Mouse (Mus musculus): ENCODE results near the gene Ugt1a6b.
"Not testable (repeated sequence)": the region's sequence is repeated elsewhere in the genome, so short reads cannot be mapped to it uniquely, and the experiment has no call there.

Ugt1a6b gene

GRCm38 (mm10) chr1:88224029-88224776 lies 121.2 kb downstream of the Ugt1a6b start:
- DNase-seq (ENCODE audit: low spot score) = peak; percentile 56

GRCm38 (mm10) chr1:88225301-88225700 lies 122.2 kb downstream of the Ugt1a6b start:
- not testable (repeated sequence) for DNase-seq (ENCODE audit: low spot score)

- no peak for DNase-seq (ENCODE audit: low spot score)
Observed at GRCm38 (mm10) chr1:88225741-88226140, 122.7 kb downstream of the Ugt1a6b start.

- DNase-seq (ENCODE audit: low spot score) = no peak
Observed at GRCm38 (mm10) chr1:88226670-88227379, 123.8 kb downstream of the Ugt1a6b start, which contains the start of gene Mroh2a. Mroh2a (plus strand) TSS chr1:88226986.

GRCm38 (mm10) chr1:88227482-88227881 lies 124.4 kb downstream of the Ugt1a6b start:
- no peak for DNase-seq (ENCODE audit: low spot score)

- DNase-seq (ENCODE audit: low spot score) = peak; percentile 21
Observed at GRCm38 (mm10) chr1:88228121-88228520, 125.1 kb downstream of the Ugt1a6b start.

GRCm38 (mm10) chr1:88229566-88229965 lies 126.5 kb downstream of the Ugt1a6b start:
- no peak for DNase-seq (ENCODE audit: low spot score)

GRCm38 (mm10) chr1:88229986-88230385 lies 126.9 kb downstream of the Ugt1a6b start:
- DNase-seq (ENCODE audit: low spot score) = peak; percentile 6

GRCm38 (mm10) chr1:88230421-88230820 lies 127.4 kb downstream of the Ugt1a6b start:
- peak; percentile 8 for DNase-seq (ENCODE audit: low spot score)

GRCm38 (mm10) chr1:88230981-88231802 lies 128.1 kb downstream of the Ugt1a6b start:
- peak; percentile 5 for DNase-seq (ENCODE audit: low spot score)

- DNase-seq (ENCODE audit: low spot score) = peak; percentile 10
Observed at GRCm38 (mm10) chr1:88231803-88232499, 128.9 kb downstream of the Ugt1a6b start.

GRCm38 (mm10) chr1:88232664-88233380 lies 129.8 kb downstream of the Ugt1a6b start:
- DNase-seq (ENCODE audit: low spot score) = peak; percentile 3

GRCm38 (mm10) chr1:88233421-88234247 lies 130.6 kb downstream of the Ugt1a6b start:
- DNase-seq (ENCODE audit: low spot score) = peak; percentile 25

GRCm38 (mm10) chr1:88234248-88234610 lies 131.2 kb downstream of the Ugt1a6b start:
- DNase-seq (ENCODE audit: low spot score) = peak; percentile 2

GRCm38 (mm10) chr1:88234646-88235045 lies 131.6 kb downstream of the Ugt1a6b start:
- DNase-seq (ENCODE audit: low spot score) = peak; percentile 17

- no peak for DNase-seq (ENCODE audit: low spot score)
Observed at GRCm38 (mm10) chr1:88235046-88235893, 132.2 kb downstream of the Ugt1a6b start.

GRCm38 (mm10) chr1:88235894-88236415 lies 132.9 kb downstream of the Ugt1a6b start:
- DNase-seq (ENCODE audit: low spot score) = no peak

- DNase-seq (ENCODE audit: low spot score) = no peak
Observed at GRCm38 (mm10) chr1:88237311-88237710, 134.3 kb downstream of the Ugt1a6b start.

GRCm38 (mm10) chr1:88238771-88239170 lies 135.7 kb downstream of the Ugt1a6b start:
- no peak for DNase-seq (ENCODE audit: low spot score)
